Mouse (Mus musculus) forebrain, embryonic 13.5 days (tissue): Measurements from ENCODE around the gene Gm20518. TPM values are rescaled to one million over a fixed set of nuclear protein-coding genes. Genes with fewer than 3 reads are reported as not detected.
A peak's percentile ranks its signal among the peaks of the same experiment; 100 is the strongest.

Source experiments
- ATAC-seq: fragments of 200-750 bp; cut with Nextera tagmentation; 2 replicates; pipeline ENCODE4 v1.8.0; 2017
- H3K27ac ChIP-seq: fragments of 300-500 bp; sonication (generic); 2 replicates; pipeline ENCODE4 v1.5.1; 2015; ENCODE audit warnings: inconsistent platforms, mild to moderate bottlenecking, moderate library complexity
- H3K27me3 ChIP-seq: fragments of 300-500 bp; sonication (generic); 2 replicates; pipeline ENCODE4 v1.6.1; 2015; ENCODE audit warnings: mild to moderate bottlenecking, inconsistent platforms
- H3K36me3 ChIP-seq: fragments of 300-500 bp; sonication (generic); 2 replicates; pipeline ENCODE4 v1.6.1; 2015; ENCODE audit warnings: mild to moderate bottlenecking, inconsistent platforms; ENCODE audit not compliant: poor library complexity, severe bottlenecking
- H3K4me1 ChIP-seq: fragments of 300-500 bp; sonication (generic); 2 replicates; pipeline ENCODE4 v1.6.1; 2015; ENCODE audit warnings: inconsistent platforms
- H3K4me2 ChIP-seq: fragments of 300-500 bp; sonication (generic); 2 replicates; pipeline ENCODE4 v1.6.1; 2015; ENCODE audit warnings: inconsistent platforms, mild to moderate bottlenecking, moderate library complexity
- H3K4me3 ChIP-seq: fragments of 300-500 bp; sonication (generic); 2 replicates; pipeline ENCODE4 v1.5.1; 2015; ENCODE audit warnings: mild to moderate bottlenecking, inconsistent platforms
- H3K9ac ChIP-seq: fragments of 300-500 bp; sonication (generic); 2 replicates; pipeline ENCODE4 v1.6.1; 2015; ENCODE audit warnings: mild to moderate bottlenecking, inconsistent platforms
- H3K9me3 ChIP-seq: fragments of 300-500 bp; sonication (generic); replicated peaks from 2 replicates; pipeline ENCODE4 v1.6.1; 2016; ENCODE audit warnings: inconsistent platforms
- WGBS: fragments of 180-500 bp; shearing (Covaris S2); methylation state at CpG from one replicate; pipeline ENCODE4 v1.1.7; 2015; 5-methylcytosine and 5-hydroxymethylcytosine counted together
- polyA plus RNA-seq: library from polyadenylated mRNA; unstranded; fragments of >200 nt; fragmentation: Nextera tagmentation; extraction: Ambion mirVana; gene quantifications from 2 replicates; pipeline ENCODE4 v1.2.1, GENCODE M21; 2015

Gene Gm20518
- polyA plus RNA-seq, 1 experiment from 2014 or later = 0.35 TPM

DNA sequence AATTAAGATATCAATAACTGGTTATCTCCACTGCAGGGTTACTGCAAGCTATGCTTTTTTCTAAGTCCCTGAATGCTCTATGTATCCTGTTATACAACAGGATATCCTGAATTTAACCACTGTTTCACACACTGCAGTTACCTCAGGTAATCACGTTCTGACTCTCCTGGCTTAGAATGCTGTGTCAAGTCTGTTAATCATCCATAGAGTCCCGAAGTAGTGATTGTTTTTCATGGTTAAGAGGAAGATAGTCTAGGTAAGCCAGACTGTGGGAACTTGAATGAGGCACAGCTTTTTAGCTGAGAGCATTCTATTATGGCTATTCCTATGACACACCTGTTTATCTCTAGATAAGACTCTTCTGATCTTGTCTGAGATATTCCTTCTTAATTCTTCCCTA is 26.2 kb downstream of the Gm20518 start:
- H3K27ac ChIP-seq = no peak overlapping the region
- peaks cover 64% of the 10 kb centered on the region for H3K36me3 ChIP-seq
- no peaks in the 10 kb centered on the region for H3K4me1 ChIP-seq
- no peaks in the 10 kb centered on the region for H3K9me3 ChIP-seq
- H3K9ac ChIP-seq = no peak overlapping the region
- ATAC-seq = no peak
- H3K4me3 ChIP-seq = no peak overlapping the region
- H3K27me3 ChIP-seq = no peaks in the 10 kb centered on the region
- H3K4me2 ChIP-seq = no peak overlapping the region
- 89% methylated on average over 2 of the region's 2 CpGs for WGBS

DNA sequence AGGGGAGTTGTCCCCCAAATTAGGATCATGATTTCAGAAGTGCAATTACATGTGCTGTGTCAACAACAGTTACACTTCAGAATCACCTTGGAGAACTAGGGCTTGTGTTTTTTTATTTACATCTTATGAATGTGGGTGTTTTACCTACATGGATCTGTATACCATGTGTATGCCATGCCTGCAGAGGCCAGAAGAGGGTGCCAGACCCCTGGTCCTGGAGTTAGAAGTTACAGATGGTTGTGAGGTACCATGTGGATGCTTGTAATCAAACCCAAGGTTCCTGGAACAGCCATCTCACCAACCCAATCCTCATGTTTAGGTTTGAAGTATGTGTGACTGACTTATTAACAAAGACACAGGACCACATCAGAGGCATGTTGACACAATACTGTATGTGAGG is 32.9 kb downstream of the Gm20518 start:
- ATAC-seq = no peak; the same call in 1 of the 2 replicates
- Histone ChIP-seq H3K27ac (no peak overlapping the region), H3K9ac (no peak overlapping the region), H3K4me1 (no peaks in the 10 kb centered on the region), H3K4me3 (no peak overlapping the region), H3K36me3 (peaks cover 84% of the 10 kb centered on the region), H3K4me2 (no peak overlapping the region), H3K9me3 (no peaks in the 10 kb centered on the region), H3K27me3 (no peaks in the 10 kb centered on the region)

- no peak overlapping the region for H3K27ac ChIP-seq
- no peaks in the 10 kb centered on the region for H3K4me1 ChIP-seq
- no peak overlapping the region for H3K4me3 ChIP-seq
- H3K27me3 ChIP-seq = no peaks in the 10 kb centered on the region
- H3K36me3 ChIP-seq = peaks cover 89% of the 10 kb centered on the region
- 92% methylated on average over 7 of the region's 7 CpGs for WGBS
- no peaks in the 10 kb centered on the region for H3K9me3 ChIP-seq
- ATAC-seq = no peak
- no peak overlapping the region for H3K4me2 ChIP-seq
- no peak overlapping the region for H3K9ac ChIP-seq
Measured at GRCm38 (mm10) chr16:17857157-17857556, 34.3 kb downstream of the Gm20518 start.

GRCm38 (mm10) chr16:17853263-17853662 is 38.2 kb downstream of the Gm20518 start:
- H3K4me1 ChIP-seq = no peaks in the 10 kb centered on the region
- 86% methylated on average over 2 of the region's 2 CpGs for WGBS
- H3K4me2 ChIP-seq = no peak overlapping the region
- peaks cover 90% of the 10 kb centered on the region for H3K36me3 ChIP-seq
- no peak for ATAC-seq
- no peak overlapping the region for H3K9ac ChIP-seq
- H3K27me3 ChIP-seq = no peaks in the 10 kb centered on the region
- H3K27ac ChIP-seq = no peak overlapping the region
- no peaks in the 10 kb centered on the region for H3K9me3 ChIP-seq
- H3K4me3 ChIP-seq = no peak overlapping the region

DNA sequence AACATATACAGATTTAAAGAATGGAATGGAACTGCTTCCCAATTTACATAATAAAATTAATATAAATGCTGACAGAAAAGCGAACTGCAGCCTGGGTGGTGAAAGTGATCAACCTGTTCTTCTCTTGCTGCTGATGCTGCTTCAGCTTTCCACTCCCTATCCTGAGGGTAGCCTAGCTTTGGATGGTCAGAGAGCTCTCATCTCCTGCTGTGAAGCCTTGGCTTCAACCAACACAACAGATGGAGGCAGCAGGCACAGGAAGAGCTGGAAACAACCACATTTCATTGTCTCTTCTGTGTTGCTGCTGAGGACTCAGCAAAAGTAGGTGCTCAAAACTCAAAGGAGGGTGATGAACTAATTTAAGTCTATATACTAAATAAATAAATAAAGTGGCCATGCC is 39.6 kb downstream of the Gm20518 start:
- peaks cover 89% of the 10 kb centered on the region for H3K36me3 ChIP-seq
- 95% methylated on average over 1 of the region's 1 CpGs for WGBS

GRCm38 (mm10) chr16:17851331-17851730 is 40.1 kb downstream of the Gm20518 start:
- H3K4me3 ChIP-seq = no peak overlapping the region
- H3K36me3 ChIP-seq = peaks cover 89% of the 10 kb centered on the region
- no peaks in the 10 kb centered on the region for H3K27me3 ChIP-seq
- no peak overlapping the region for H3K9ac ChIP-seq
- H3K27ac ChIP-seq = no peak overlapping the region
- H3K4me2 ChIP-seq = no peak overlapping the region
- no peaks in the 10 kb centered on the region for H3K9me3 ChIP-seq
- 97% methylated on average over 5 of the region's 5 CpGs for WGBS
- no peaks in the 10 kb centered on the region for H3K4me1 ChIP-seq
- no peak for ATAC-seq

More for the DNA sequence above, 39.6 kb downstream of the Gm20518 start:
- no peak for ATAC-seq
- Histone ChIP-seq H3K4me3 (no peak overlapping the region), H3K27me3 (no peaks in the 10 kb centered on the region), H3K9ac (no peak overlapping the region), H3K4me2 (no peak overlapping the region), H3K4me1 (no peaks in the 10 kb centered on the region), H3K9me3 (no peaks in the 10 kb centered on the region), H3K27ac (no peak overlapping the region)

GRCm38 (mm10) chr16:17849486-17849885 is 42.0 kb downstream of the Gm20518 start:
- no peak for ATAC-seq
- Histone ChIP-seq H3K9me3 (no peaks in the 10 kb centered on the region), H3K27ac (no peak overlapping the region), H3K4me2 (no peak overlapping the region), H3K9ac (no peak overlapping the region), H3K27me3 (no peaks in the 10 kb centered on the region), H3K4me1 (no peaks in the 10 kb centered on the region), H3K4me3 (no peak overlapping the region), H3K36me3 (peaks cover 92% of the 10 kb centered on the region)
- 91% methylated on average over 6 of the region's 6 CpGs for WGBS

GRCm38 (mm10) chr16:17848928-17849327 is 42.5 kb downstream of the Gm20518 start:
- no peak overlapping the region for H3K4me3 ChIP-seq
- no peaks in the 10 kb centered on the region for H3K9me3 ChIP-seq
- 0 out of 2 replicates have a peak overlapping the region, but pooled peaks have one; percentile 12 for H3K9ac ChIP-seq
- H3K4me1 ChIP-seq = no peaks in the 10 kb centered on the region
- 20% methylated on average over 1 of the region's 1 CpGs for WGBS
- peak overlapping the region; percentile 45 for H3K27ac ChIP-seq
- H3K4me2 ChIP-seq = no peak overlapping the region
- H3K36me3 ChIP-seq = peaks cover 92% of the 10 kb centered on the region
- 0 out of 2 replicates have a peak, but pooled peaks have one; percentile 55 for ATAC-seq
- H3K27me3 ChIP-seq = no peaks in the 10 kb centered on the region

DNA sequence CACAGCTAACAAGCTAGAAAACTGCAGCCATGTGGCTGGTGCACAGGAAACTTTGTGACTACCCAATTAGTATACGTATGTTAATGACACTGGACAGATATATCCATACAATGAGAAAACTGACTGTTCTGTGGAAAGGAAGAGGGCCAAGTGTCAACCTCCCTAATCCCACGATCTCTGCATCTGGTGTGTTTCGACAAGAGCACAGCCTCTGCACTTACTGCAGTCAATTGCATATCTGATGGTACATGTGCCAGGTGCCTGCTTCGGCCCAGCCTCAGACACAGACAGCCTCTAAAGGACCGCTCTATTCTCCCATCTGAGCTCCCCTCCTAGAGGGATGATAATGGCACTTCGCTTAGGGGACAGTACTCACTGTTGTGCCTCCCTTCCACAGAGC is 43.0 kb downstream of the Gm20518 start:
- H3K4me3 ChIP-seq = no peak overlapping the region
- H3K9ac ChIP-seq = 0 out of 2 replicates have a peak overlapping the region, but pooled peaks have one; percentile 12
- no peaks in the 10 kb centered on the region for H3K27me3 ChIP-seq
- H3K4me2 ChIP-seq = no peak overlapping the region
- no peaks in the 10 kb centered on the region for H3K9me3 ChIP-seq
- WGBS = 98% methylated on average over 6 of the region's 6 CpGs
- H3K36me3 ChIP-seq = peaks cover 93% of the 10 kb centered on the region
- H3K4me1 ChIP-seq = no peaks in the 10 kb centered on the region
- peak overlapping the region; percentile 45 for H3K27ac ChIP-seq
- ATAC-seq = no peak

DNA sequence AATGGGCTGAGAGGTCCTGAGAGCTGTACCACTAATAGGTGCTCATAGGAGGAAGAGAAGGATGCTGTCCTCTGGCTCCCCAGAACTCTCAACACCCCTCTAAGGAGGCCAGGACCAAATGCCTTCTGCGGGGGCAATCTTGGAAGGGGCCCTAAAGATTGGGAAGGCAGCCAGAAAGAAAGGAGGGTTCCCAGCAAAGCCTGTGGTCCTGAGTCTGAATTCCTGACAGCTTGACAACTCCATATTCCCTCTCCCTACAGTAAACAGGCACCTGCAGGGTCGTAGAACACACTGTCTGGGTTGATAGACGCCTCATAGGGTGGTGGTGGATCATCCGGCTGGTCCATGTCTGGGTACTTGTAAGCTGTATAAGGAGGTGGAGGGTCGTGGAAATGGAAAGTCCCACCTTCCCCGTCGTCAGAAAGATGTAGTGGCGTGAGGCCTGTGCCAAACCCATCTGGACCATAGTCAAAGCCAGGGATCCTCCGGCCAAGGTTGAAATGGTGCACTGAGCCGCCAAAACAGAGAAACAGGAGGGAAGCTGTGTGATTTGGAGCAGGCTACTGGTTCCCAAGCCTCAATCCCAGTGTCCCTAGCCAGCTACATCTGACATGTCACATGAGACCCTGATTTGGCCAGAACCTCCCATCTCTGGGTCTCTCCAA is 47.6 kb downstream of the Gm20518 start:
- peaks cover 90% of the 10 kb centered on the region for H3K36me3 ChIP-seq
- no peaks in the 10 kb centered on the region for H3K9me3 ChIP-seq
- H3K9ac ChIP-seq = no peak overlapping the region
- 90% methylated on average over 10 of the region's 10 CpGs for WGBS
- H3K4me3 ChIP-seq = no peak overlapping the region
- no peak overlapping the region for H3K27ac ChIP-seq
- ATAC-seq = no peak
- H3K4me1 ChIP-seq = no peaks in the 10 kb centered on the region
- H3K4me2 ChIP-seq = no peak overlapping the region
- H3K27me3 ChIP-seq = no peaks in the 10 kb centered on the region

DNA sequence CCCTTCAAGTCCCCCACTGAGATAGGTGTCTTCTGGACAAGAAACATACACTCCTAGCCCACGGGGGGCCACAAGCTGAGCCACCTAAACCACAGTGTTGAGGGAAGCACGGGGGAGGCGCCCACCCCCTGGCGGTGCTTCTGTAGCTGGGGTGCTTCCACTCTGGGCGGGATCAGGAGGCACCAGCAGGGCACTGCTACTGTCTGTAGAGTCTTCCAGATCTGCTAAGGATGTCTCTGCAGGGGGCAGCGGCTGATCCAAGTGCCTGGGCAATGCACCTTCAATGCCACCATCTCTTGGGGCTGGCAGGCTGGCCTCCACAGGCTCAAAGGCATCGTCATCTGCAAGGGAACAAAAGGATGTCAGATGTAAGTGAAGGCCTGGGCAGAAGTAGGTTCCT is 49.0 kb downstream of the Gm20518 start:
- peaks cover 3% of the 10 kb centered on the region for H3K27me3 ChIP-seq
- no peak overlapping the region for H3K4me3 ChIP-seq
- H3K4me1 ChIP-seq = no peaks in the 10 kb centered on the region
- no peak overlapping the region for H3K27ac ChIP-seq
- no peak overlapping the region for H3K4me2 ChIP-seq
- WGBS = 94% methylated on average over 7 of the region's 7 CpGs
- peaks cover 83% of the 10 kb centered on the region for H3K36me3 ChIP-seq
- ATAC-seq = no peak
- H3K9ac ChIP-seq = no peak overlapping the region
- no peaks in the 10 kb centered on the region for H3K9me3 ChIP-seq

DNA sequence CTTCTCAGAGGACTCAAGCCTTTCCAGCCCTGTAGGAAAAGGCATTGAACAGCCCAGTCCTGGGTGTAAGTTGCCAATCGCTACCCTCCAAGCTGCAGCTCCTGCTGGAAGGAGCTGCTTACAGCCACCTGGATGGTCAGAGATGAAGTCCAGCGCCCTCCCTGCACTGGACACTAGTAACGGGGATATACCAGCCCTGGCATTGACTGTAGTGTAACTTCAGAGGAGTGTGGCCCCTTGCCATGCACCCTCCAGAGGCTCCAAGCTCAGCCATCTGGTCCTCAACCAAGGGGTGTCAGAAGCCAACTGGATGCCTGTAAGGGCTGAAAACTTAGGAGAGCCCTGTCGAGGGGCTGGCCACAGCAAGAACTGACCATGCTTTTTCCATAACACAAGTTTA is 51.5 kb downstream of the Gm20518 start:
- Histone ChIP-seq H3K27me3 (peaks cover 27% of the 10 kb centered on the region), H3K9me3 (no peaks in the 10 kb centered on the region), H3K4me1 (no peaks in the 10 kb centered on the region), H3K4me3 (no peak overlapping the region), H3K4me2 (no peak overlapping the region), H3K9ac (no peak overlapping the region), H3K27ac (no peak overlapping the region), H3K36me3 (peaks cover 58% of the 10 kb centered on the region)
- ATAC-seq = no peak
- WGBS = 89% methylated on average over 4 of the region's 4 CpGs

DNA sequence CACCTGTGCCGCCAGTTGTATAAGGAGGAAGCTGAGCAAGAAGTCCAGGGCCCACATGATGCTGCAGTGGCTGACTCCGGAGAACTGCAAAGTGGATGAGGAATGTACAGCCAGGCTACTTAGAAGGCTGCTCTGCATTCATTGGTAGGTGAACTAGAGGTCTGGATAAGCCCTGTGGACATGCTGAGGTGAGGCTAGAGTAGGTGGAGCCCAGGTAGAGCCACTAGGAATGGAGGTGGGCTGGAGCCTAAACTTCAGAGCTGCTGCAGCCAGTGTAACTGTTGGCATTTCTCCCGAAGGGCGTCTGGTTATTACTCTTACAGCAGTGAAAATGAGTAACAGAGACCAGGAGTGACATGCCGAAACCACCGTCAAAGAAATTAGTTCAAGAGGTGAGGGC is 53.4 kb downstream of the Gm20518 start, which contains the start of gene Car15:
Car15 (minus strand) TSS at position 314 of the 400 bp plus-strand sequence.
- Histone ChIP-seq H3K27me3 (peaks cover 47% of the 10 kb centered on the region), H3K4me2 (no peak within 1 kb of the TSS), H3K27ac (no peak within 1 kb of the TSS), H3K9ac (no peak within 1 kb of the TSS), H3K9me3 (no peaks in the 10 kb centered on the region), H3K4me1 (peaks cover 11% of the 10 kb centered on the region), H3K36me3 (peaks cover 39% of the 10 kb centered on the region), H3K4me3 (no peak within 1 kb of the TSS)
- WGBS = 87% methylated on average over 6 of the region's 6 CpGs
- ATAC-seq = no peak
